Mouse (Mus musculus) heart, postnatal 25 days (tissue): ENCODE measurements at regions not wholly inside any gene's neighbourhood (a gene's known extent, or its start where the extent isn't known, plus 50 kb on each side); places are given as distances from the start of the nearest gene placed in this dataset.
"Not testable (repeated sequence)": the region's sequence is repeated elsewhere in the genome, so short reads cannot be mapped to it uniquely, and the experiment has no call there.

ENCODE experiments used
- DNase-seq: peaks from one replicate; pipeline ENCODE4 v3.0.0; 2022; ENCODE audit warnings: low spot score
- intact Hi-C: fragments of 180-260 bp; cut with DNase I; formaldehyde crosslinking; loops from one replicate; pipeline ENCODE4 v1.15.1; 2025

GRCm38 (mm10) chr6:37741916-37742315 lies 128.7 kb upstream of the Trim24 start:
- DNase-seq, intact Hi-C loops: not testable (repeated sequence)

GRCm38 (mm10) chr6:37744679-37745078 lies 125.9 kb upstream of the Trim24 start:
- intact Hi-C loops = no loop called here
- no peak for DNase-seq

GRCm38 (mm10) chr6:37745393-37746100 lies 125.1 kb upstream of the Trim24 start:
- DNase-seq = no peak
- intact Hi-C loops = no loop called here

- intact Hi-C loops, DNase-seq: not testable (repeated sequence)
Measured at GRCm38 (mm10) chr6:37747793-37748192, 122.8 kb upstream of the Trim24 start.

- DNase-seq = no peak
- intact Hi-C loops = no loop called here
Measured at GRCm38 (mm10) chr6:37748296-37748980, 122.2 kb upstream of the Trim24 start.

- intact Hi-C loops = no loop called here
- no peak for DNase-seq
Measured at GRCm38 (mm10) chr6:37749016-37749415, 121.6 kb upstream of the Trim24 start.

GRCm38 (mm10) chr6:37750271-37750670 lies 120.3 kb upstream of the Trim24 start:
- intact Hi-C loops = no loop called here
- DNase-seq = no peak

- no peak for DNase-seq
- intact Hi-C loops = no loop called here
Measured at GRCm38 (mm10) chr6:37751701-37752100, 118.9 kb upstream of the Trim24 start.

GRCm38 (mm10) chr6:37761003-37761402 lies 109.6 kb upstream of the Trim24 start:
- intact Hi-C loops, DNase-seq: not testable (repeated sequence)

- intact Hi-C loops = no loop called here
- DNase-seq = no peak
Measured at GRCm38 (mm10) chr6:37763036-37763435, 107.6 kb upstream of the Trim24 start.

GRCm38 (mm10) chr6:37767690-37768089 lies 102.9 kb upstream of the Trim24 start:
- intact Hi-C loops = no loop called here
- no peak for DNase-seq

GRCm38 (mm10) chr6:37773294-37773693 lies 97.3 kb upstream of the Trim24 start:
- intact Hi-C loops = no loop called here
- no peak for DNase-seq

GRCm38 (mm10) chr6:37775151-37775550 lies 95.5 kb upstream of the Trim24 start:
- DNase-seq = no peak
- intact Hi-C loops = no loop called here

GRCm38 (mm10) chr6:37779893-37780292 lies 90.7 kb upstream of the Trim24 start:
- no peak for DNase-seq
- intact Hi-C loops = no loop called here

- no peak for DNase-seq
- intact Hi-C loops = no loop called here
Measured at GRCm38 (mm10) chr6:37781894-37782293, 88.7 kb upstream of the Trim24 start.

GRCm38 (mm10) chr6:37785280-37785679 lies 85.3 kb upstream of the Trim24 start:
- intact Hi-C loops, DNase-seq: not testable (repeated sequence)

- intact Hi-C loops = no loop called here
- no peak for DNase-seq
Measured at GRCm38 (mm10) chr6:37785741-37786140, 84.9 kb upstream of the Trim24 start.

- intact Hi-C loops, DNase-seq: not testable (repeated sequence)
Measured at GRCm38 (mm10) chr6:37787858-37788257, 82.8 kb upstream of the Trim24 start.

GRCm38 (mm10) chr6:37790878-37791277 lies 79.7 kb upstream of the Trim24 start:
- intact Hi-C loops = no loop called here
- DNase-seq = no peak

- DNase-seq = no peak
- intact Hi-C loops = no loop called here
Measured at GRCm38 (mm10) chr6:37794211-37794610, 76.4 kb upstream of the Trim24 start.

- DNase-seq = no peak
- intact Hi-C loops = no loop called here
Measured at GRCm38 (mm10) chr6:37795001-37795400, 75.6 kb upstream of the Trim24 start.

GRCm38 (mm10) chr6:37803231-37803630 lies 67.4 kb upstream of the Trim24 start:
- intact Hi-C loops = no loop called here
- no peak for DNase-seq
